31 mouse cellular contexts compared by ENCODE assay signal in genomic region chr11:112252548-112252947, GRCm38 (mm10).
"Had no signal": no experiment of that assay in that cellular context is flagged by ENCODE, and none has a peak within 500 bp of the region (broad histone marks: within the 10 kb centered on the region; RNA-seq: fewer than 3 reads in every experiment).

No protein-coding gene starts in this region.

- H3K9ac ChIP-seq: limb, embryonic 12.5 days; limb, embryonic 13.5 days; limb, embryonic 15.5 days; liver, embryonic 12.5 days; liver, embryonic 13.5 days; liver, embryonic 14.5 days; liver, embryonic 15.5 days; liver, postnatal 0 days; lung, embryonic 14.5 days; lung, embryonic 15.5 days; midbrain, embryonic 12.5 days; midbrain, embryonic 13.5 days; midbrain, embryonic 15.5 days had no signal

- H3K27ac ChIP-seq: limb, embryonic 10.5 days; limb, embryonic 12.5 days; limb, embryonic 13.5 days; limb, embryonic 15.5 days; liver, embryonic 12.5 days; liver, embryonic 13.5 days; liver, embryonic 14.5 days; liver, embryonic 15.5 days; lung, embryonic 15.5 days; macrophage; midbrain, embryonic 10.5 days; midbrain, embryonic 12.5 days; midbrain, embryonic 13.5 days; midbrain, embryonic 15.5 days had no signal

- H3K4me2 ChIP-seq: limb, embryonic 12.5 days; limb, embryonic 13.5 days; limb, embryonic 15.5 days; liver, embryonic 11.5 days; liver, embryonic 12.5 days; liver, embryonic 13.5 days; liver, embryonic 15.5 days; lung, embryonic 14.5 days; lung, embryonic 15.5 days; midbrain, embryonic 11.5 days; midbrain, embryonic 12.5 days; midbrain, embryonic 13.5 days; midbrain, embryonic 15.5 days had no signal

- DNase-seq: left cerebral cortex, postnatal 4 days; liver; liver, embryonic 13.5 days; liver, postnatal 0 days; lung, adult 18-20 months; lung, adult 2 months; lung, embryonic 14.5 days; lung, postnatal 10 days; lung, postnatal 14 days; lung, postnatal 36 days; lung, postnatal 4 days; midbrain, embryonic 14.5 days had no signal

- H3K4me3 ChIP-seq: limb, embryonic 10.5 days; limb, embryonic 12.5 days; limb, embryonic 13.5 days; limb, embryonic 15.5 days; liver, embryonic 12.5 days; liver, embryonic 13.5 days; liver, embryonic 15.5 days; lung, embryonic 15.5 days; megakaryocyte, embryonic 14.5 days; midbrain, embryonic 10.5 days; midbrain, embryonic 12.5 days; midbrain, embryonic 13.5 days; midbrain, embryonic 15.5 days; myocyte had no signal

- H3K4me1 ChIP-seq: limb, embryonic 10.5 days; limb, embryonic 12.5 days; limb, embryonic 13.5 days; limb, embryonic 15.5 days; liver, embryonic 12.5 days; liver, embryonic 13.5 days; liver, embryonic 15.5 days; lung, embryonic 15.5 days; megakaryocyte, embryonic 14.5 days; midbrain, embryonic 10.5 days; midbrain, embryonic 12.5 days; midbrain, embryonic 13.5 days; midbrain, embryonic 15.5 days had no signal

- H3K27me3 ChIP-seq: limb, embryonic 12.5 days; limb, embryonic 13.5 days; limb, embryonic 15.5 days; liver, embryonic 12.5 days; liver, embryonic 13.5 days; liver, embryonic 15.5 days; lung, embryonic 15.5 days; megakaryocyte, embryonic 14.5 days; midbrain, embryonic 12.5 days; midbrain, embryonic 13.5 days; midbrain, embryonic 15.5 days had no signal

- ATAC-seq: liver, embryonic 12.5 days; liver, postnatal 0 days; lung, postnatal 0 days; midbrain, embryonic 13.5 days; midbrain, embryonic 15.5 days; midbrain, embryonic 16.5 days had no signal

- H3K9me3 ChIP-seq: limb, embryonic 10.5 days; limb, embryonic 12.5 days; limb, embryonic 13.5 days; limb, embryonic 15.5 days; liver, embryonic 12.5 days; liver, embryonic 13.5 days; liver, embryonic 15.5 days; lung, embryonic 15.5 days; midbrain, embryonic 10.5 days; midbrain, embryonic 12.5 days; midbrain, embryonic 13.5 days; midbrain, embryonic 15.5 days had no signal

- H3K36me3 ChIP-seq: limb, embryonic 10.5 days; limb, embryonic 12.5 days; limb, embryonic 13.5 days; limb, embryonic 15.5 days; liver, embryonic 12.5 days; liver, embryonic 13.5 days; liver, embryonic 15.5 days; lung, embryonic 15.5 days; midbrain, embryonic 10.5 days; midbrain, embryonic 12.5 days; midbrain, embryonic 13.5 days; midbrain, embryonic 15.5 days had no signal
